Mouse (Mus musculus) ovary, postnatal 10 days (tissue): ENCODE results near the gene Foxl1.
A peak's percentile ranks its signal among the peaks of the same experiment; 100 is the strongest.

ENCODE experiments used
- DNase-seq: peaks from one replicate; pipeline ENCODE4 v3.0.0; 2022; ENCODE audit warnings: low spot score

Gene Foxl1

GRCm38 (mm10) chr8:121093496-121093895, 34.2 kb upstream of the Foxl1 start:
- DNase-seq, result no peak

- DNase-seq, result peak; percentile 49
Observed at GRCm38 (mm10) chr8:121104049-121104818, 23.5 kb upstream of the Foxl1 start.

- peak; percentile 99 for DNase-seq
Observed at GRCm38 (mm10) chr8:121107668-121108656, 19.8 kb upstream of the Foxl1 start, which contains the start of gene Mthfsd. Gene Mthfsd (minus strand): TSS chr8:121108392.

GRCm38 (mm10) chr8:121108657-121109056, 19.1 kb upstream of the Foxl1 start:
- no peak for DNase-seq

- DNase-seq, result no peak
Observed at GRCm38 (mm10) chr8:121111145-121111907, 16.4 kb upstream of the Foxl1 start.

GRCm38 (mm10) chr8:121113261-121113660, 14.5 kb upstream of the Foxl1 start:
- DNase-seq, result peak; percentile 98

GRCm38 (mm10) chr8:121115136-121115535, 12.6 kb upstream of the Foxl1 start:
- DNase-seq, result no peak

- peak; percentile 46 for DNase-seq
Observed at GRCm38 (mm10) chr8:121115948-121116347, 11.8 kb upstream of the Foxl1 start, which contains the start of gene Foxc2. Gene Foxc2 (plus strand): TSS chr8:121116171.

- no peak for DNase-seq
Observed at GRCm38 (mm10) chr8:121116591-121117185, 11.1 kb upstream of the Foxl1 start.

- DNase-seq, result no peak
Observed at GRCm38 (mm10) chr8:121117186-121117651, 10.5 kb upstream of the Foxl1 start.

- no peak for DNase-seq
Observed at GRCm38 (mm10) chr8:121117906-121118305, 9.8 kb upstream of the Foxl1 start.

GRCm38 (mm10) chr8:121118634-121119420, 8.9 kb upstream of the Foxl1 start:
- no peak for DNase-seq

- DNase-seq, result no peak
Observed at GRCm38 (mm10) chr8:121119635-121120455, 7.9 kb upstream of the Foxl1 start.

- DNase-seq, result no peak
Observed at GRCm38 (mm10) chr8:121120456-121121419, 7.0 kb upstream of the Foxl1 start.

GRCm38 (mm10) chr8:121121704-121122103, 6.0 kb upstream of the Foxl1 start:
- DNase-seq, result no peak

- DNase-seq, result no peak
Observed at GRCm38 (mm10) chr8:121122368-121122767, 5.4 kb upstream of the Foxl1 start.

- DNase-seq, result no peak
Observed at GRCm38 (mm10) chr8:121123113-121123512, 4.6 kb upstream of the Foxl1 start.

GRCm38 (mm10) chr8:121124547-121125239, 3.0 kb upstream of the Foxl1 start:
- DNase-seq, result no peak
